Mouse (Mus musculus): ENCODE data around the gene Pnpla5. TPM values are rescaled to one million over a fixed set of nuclear protein-coding genes. Genes with fewer than 3 reads are reported as not detected.

Gene Pnpla5
- polyA plus RNA-seq, 1 experiment from 2014 or later = not detected

- Histone ChIP-seq H3K27me3 (replicated peaks) (no peaks in the 10 kb centered on the region), H3K9me3 (no peaks in the 10 kb centered on the region), H3K4me3 (no peak overlapping the region), H3K4me1 (peaks cover 6% of the 10 kb centered on the region), H3K4me2 (no peak overlapping the region), H3K9ac (no peak overlapping the region), H3K36me3 (no peaks in the 10 kb centered on the region), H3K27ac (replicated peaks) (no peak overlapping the region)
- no peak for ATAC-seq (ENCODE audit: extremely low read depth, insufficient number of reproducible peaks, low FRiP score, low TSS enrichment)
- 78% methylated on average over 5 of the region's 5 CpGs for WGBS
These were observed 16.6 kb upstream of the Pnpla5 start for GRCm38 (mm10) chr15:84139592-84140005.

GRCm38 (mm10) chr15:84136473-84137415 is 13.8 kb upstream of the Pnpla5 start:
- no peak overlapping the region for H3K4me3 ChIP-seq
- no peak overlapping the region for H3K4me2 ChIP-seq
- no peaks in the 10 kb centered on the region for H3K27me3 ChIP-seq (replicated peaks)
- peaks cover 10% of the 10 kb centered on the region for H3K4me1 ChIP-seq
- no peak for ATAC-seq (ENCODE audit: extremely low read depth, insufficient number of reproducible peaks, low FRiP score, low TSS enrichment)
- 36% methylated on average over 12 of the region's 12 CpGs for WGBS
- H3K27ac ChIP-seq (replicated peaks) = no peak overlapping the region
- H3K9me3 ChIP-seq = no peaks in the 10 kb centered on the region
- H3K9ac ChIP-seq = no peak overlapping the region
- no peaks in the 10 kb centered on the region for H3K36me3 ChIP-seq

- Histone ChIP-seq H3K27ac (replicated peaks) (no peak overlapping the region), H3K9ac (no peak overlapping the region), H3K4me2 (no peak overlapping the region), H3K4me1 (peaks cover 18% of the 10 kb centered on the region), H3K36me3 (no peaks in the 10 kb centered on the region), H3K9me3 (no peaks in the 10 kb centered on the region), H3K4me3 (no peak overlapping the region), H3K27me3 (replicated peaks) (no peaks in the 10 kb centered on the region)
- 77% methylated on average over 5 of the region's 5 CpGs for WGBS
- no peak for ATAC-seq (ENCODE audit: extremely low read depth, insufficient number of reproducible peaks, low FRiP score, low TSS enrichment)
These were observed 12.5 kb upstream of the Pnpla5 start for GRCm38 (mm10) chr15:84135472-84135871.

GRCm38 (mm10) chr15:84133440-84133839 is 10.5 kb upstream of the Pnpla5 start:
- Histone ChIP-seq H3K36me3 (no peaks in the 10 kb centered on the region), H3K9me3 (no peaks in the 10 kb centered on the region), H3K4me2 (no peak overlapping the region), H3K9ac (no peak overlapping the region), H3K4me1 (peaks cover 18% of the 10 kb centered on the region), H3K27me3 (replicated peaks) (peaks cover 3% of the 10 kb centered on the region; the same call in 1 of the 2 replicates), H3K27ac (replicated peaks) (no peak overlapping the region), H3K4me3 (no peak overlapping the region)
- ATAC-seq (ENCODE audit: extremely low read depth, insufficient number of reproducible peaks, low FRiP score, low TSS enrichment) = no peak
- 46% methylated on average over 4 of the region's 4 CpGs for WGBS

GRCm38 (mm10) chr15:84131971-84132370 is 9.0 kb upstream of the Pnpla5 start:
- Histone ChIP-seq H3K27ac (replicated peaks) (no peak overlapping the region), H3K9ac (no peak overlapping the region), H3K4me1 (peaks cover 18% of the 10 kb centered on the region), H3K27me3 (replicated peaks) (peaks cover 6% of the 10 kb centered on the region; the same call in 1 of the 2 replicates), H3K4me2 (no peak overlapping the region), H3K36me3 (no peaks in the 10 kb centered on the region), H3K9me3 (no peaks in the 10 kb centered on the region), H3K4me3 (no peak overlapping the region)
- ATAC-seq (ENCODE audit: extremely low read depth, insufficient number of reproducible peaks, low FRiP score, low TSS enrichment) = no peak; the same call in 1 of the 2 replicates
- WGBS = 79% methylated on average over 7 of the region's 7 CpGs

GRCm38 (mm10) chr15:84131096-84131786 is 8.3 kb upstream of the Pnpla5 start:
- Histone ChIP-seq H3K9ac (0 out of 2 replicates have a peak overlapping the region, but pooled peaks have one; percentile 2), H3K27me3 (replicated peaks) (peaks cover 9% of the 10 kb centered on the region; the same call in 1 of the 2 replicates), H3K27ac (replicated peaks) (no peak overlapping the region), H3K4me2 (peak overlapping the region; percentile 26; the same call in 1 of the 2 replicates), H3K9me3 (no peaks in the 10 kb centered on the region), H3K4me3 (no peak overlapping the region), H3K36me3 (no peaks in the 10 kb centered on the region), H3K4me1 (peaks cover 13% of the 10 kb centered on the region)
- WGBS = 37% methylated on average over 16 of the region's 16 CpGs
- ATAC-seq (ENCODE audit: extremely low read depth, insufficient number of reproducible peaks, low FRiP score, low TSS enrichment) = no peak

- Histone ChIP-seq H3K4me2 (no peak overlapping the region), H3K27me3 (replicated peaks) (peaks cover 25% of the 10 kb centered on the region; the same call in 1 of the 2 replicates), H3K27ac (replicated peaks) (no peak overlapping the region), H3K9ac (no peak overlapping the region), H3K4me1 (peaks cover 9% of the 10 kb centered on the region), H3K4me3 (no peak overlapping the region), H3K36me3 (no peaks in the 10 kb centered on the region), H3K9me3 (no peaks in the 10 kb centered on the region)
- WGBS = 24% methylated on average over 5 of the region's 5 CpGs
- no peak for ATAC-seq (ENCODE audit: extremely low read depth, insufficient number of reproducible peaks, low FRiP score, low TSS enrichment)
These were observed 3.9 kb upstream of the Pnpla5 start for GRCm38 (mm10) chr15:84126871-84127270.

GRCm38 (mm10) chr15:84126447-84126846 is 3.5 kb upstream of the Pnpla5 start:
- Histone ChIP-seq H3K4me1 (peaks cover 5% of the 10 kb centered on the region), H3K9me3 (no peaks in the 10 kb centered on the region), H3K36me3 (no peaks in the 10 kb centered on the region), H3K4me2 (no peak overlapping the region), H3K4me3 (no peak overlapping the region), H3K27me3 (replicated peaks) (peaks cover 25% of the 10 kb centered on the region; the same call in 1 of the 2 replicates), H3K9ac (no peak overlapping the region), H3K27ac (replicated peaks) (no peak overlapping the region)
- 59% methylated on average over 4 of the region's 4 CpGs for WGBS
- no peak for ATAC-seq (ENCODE audit: extremely low read depth, insufficient number of reproducible peaks, low FRiP score, low TSS enrichment)

GRCm38 (mm10) chr15:84124086-84124485 is 1.1 kb upstream of the Pnpla5 start:
- Histone ChIP-seq H3K9ac (no peak overlapping the region), H3K4me2 (no peak overlapping the region), H3K4me1 (no peaks in the 10 kb centered on the region), H3K4me3 (no peak overlapping the region), H3K27me3 (replicated peaks) (peaks cover 30% of the 10 kb centered on the region; the same call in 1 of the 2 replicates), H3K27ac (replicated peaks) (no peak overlapping the region), H3K36me3 (no peaks in the 10 kb centered on the region), H3K9me3 (no peaks in the 10 kb centered on the region)
- 56% methylated on average over 7 of the region's 7 CpGs for WGBS
- ATAC-seq (ENCODE audit: extremely low read depth, insufficient number of reproducible peaks, low FRiP score, low TSS enrichment) = no peak

GRCm38 (mm10) chr15:84121036-84121435 is 1.9 kb downstream of the Pnpla5 start:
- H3K9me3 ChIP-seq = no peaks in the 10 kb centered on the region
- peaks cover 18% of the 10 kb centered on the region; the same call in 1 of the 2 replicates for H3K27me3 ChIP-seq (replicated peaks)
- ATAC-seq (ENCODE audit: extremely low read depth, insufficient number of reproducible peaks, low FRiP score, low TSS enrichment) = no peak
- WGBS = 69% methylated on average over 7 of the region's 7 CpGs
- no peak overlapping the region for H3K4me3 ChIP-seq
- no peak overlapping the region for H3K4me2 ChIP-seq
- H3K4me1 ChIP-seq = no peaks in the 10 kb centered on the region
- no peak overlapping the region for H3K9ac ChIP-seq
- H3K36me3 ChIP-seq = no peaks in the 10 kb centered on the region
- no peak overlapping the region for H3K27ac ChIP-seq (replicated peaks)

GRCm38 (mm10) chr15:84120612-84121011 is 2.4 kb downstream of the Pnpla5 start:
- H3K4me3 ChIP-seq = no peak overlapping the region
- no peaks in the 10 kb centered on the region for H3K36me3 ChIP-seq
- no peak overlapping the region for H3K27ac ChIP-seq (replicated peaks)
- no peaks in the 10 kb centered on the region for H3K9me3 ChIP-seq
- ATAC-seq (ENCODE audit: extremely low read depth, insufficient number of reproducible peaks, low FRiP score, low TSS enrichment) = no peak
- H3K9ac ChIP-seq = no peak overlapping the region
- no peak overlapping the region for H3K4me2 ChIP-seq
- WGBS = 27% methylated on average over 6 of the region's 6 CpGs
- H3K27me3 ChIP-seq (replicated peaks) = peaks cover 14% of the 10 kb centered on the region; the same call in 1 of the 2 replicates
- no peaks in the 10 kb centered on the region for H3K4me1 ChIP-seq

Data from heart, embryonic 13.5 days (tissue).